Mouse (Mus musculus) megakaryocyte, embryonic 14.5 days (primary cell): ENCODE results near the gene Draxin.

Source experiments
- FLI1 ChIP-seq: IDR thresholded peaks from 2 replicates; pipeline ENCODE4 v1.6.1; 2012; ENCODE audit warnings: low read length, inconsistent platforms, mixed read lengths
- GATA1 ChIP-seq: IDR thresholded peaks from 3 replicates; pipeline ENCODE4 v1.6.1; 2012; ENCODE audit warnings: mixed read lengths, low read length, inconsistent platforms, borderline replicate concordance

GRCm38 (mm10) chr4:148131497-148132081 is 1.1 kb upstream of the Draxin start:
- no peak for TF ChIP-seq GATA1
- TF ChIP-seq FLI1 = no peak
